Mouse (Mus musculus) layer of hippocampus, adult 9-10 months (tissue): ENCODE data around the gene Fam124b.

Experiments used
- DNase-seq: peaks from one replicate; pipeline ENCODE4 v3.0.0; 2022; ENCODE audit warnings: low spot score

Fam124b gene

GRCm38 (mm10) chr1:80177651-80178382 is 40.5 kb downstream of the Fam124b start:
- DNase-seq = no peak

- no peak for DNase-seq
Observed at GRCm38 (mm10) chr1:80167706-80168105, 50.6 kb downstream of the Fam124b start.

- no peak for DNase-seq
Observed at GRCm38 (mm10) chr1:80166577-80166976, 51.7 kb downstream of the Fam124b start.

GRCm38 (mm10) chr1:80165391-80165790 is 52.9 kb downstream of the Fam124b start:
- DNase-seq = no peak

GRCm38 (mm10) chr1:80162943-80163342 is 55.3 kb downstream of the Fam124b start:
- DNase-seq = no peak

- DNase-seq = no peak
Observed at GRCm38 (mm10) chr1:80159586-80159985, 58.7 kb downstream of the Fam124b start.

- DNase-seq = no peak
Observed at GRCm38 (mm10) chr1:80154902-80155301, 63.4 kb downstream of the Fam124b start.

- DNase-seq = no peak
Observed at GRCm38 (mm10) chr1:80153125-80153716, 65.1 kb downstream of the Fam124b start.

- no peak for DNase-seq
Observed at GRCm38 (mm10) chr1:80150681-80151080, 67.6 kb downstream of the Fam124b start.
